Mouse (Mus musculus): ENCODE data around the gene Hist1h2af. TPM values are rescaled to one million over a fixed set of nuclear protein-coding genes. Genes with fewer than 3 reads are reported as not detected.

Gene Hist1h2af
- total RNA-seq, 1 experiment from 2014 or later = 3.5 TPM

GRCm38 (mm10) chr13:23506819-23507515 is 26.7 kb upstream of the Hist1h2af start:
- no peak for ATAC-seq (ENCODE audit: extremely low read depth, insufficient number of reproducible peaks, low FRiP score, poor library complexity, severe bottlenecking)

- no peak for ATAC-seq (ENCODE audit: extremely low read depth, insufficient number of reproducible peaks, low FRiP score, poor library complexity, severe bottlenecking)
Measured at GRCm38 (mm10) chr13:23510127-23510526, 23.6 kb upstream of the Hist1h2af start.

- ATAC-seq (ENCODE audit: extremely low read depth, insufficient number of reproducible peaks, low FRiP score, poor library complexity, severe bottlenecking) = no peak
Measured at GRCm38 (mm10) chr13:23513517-23513916, 20.2 kb upstream of the Hist1h2af start.

- no peak for ATAC-seq (ENCODE audit: extremely low read depth, insufficient number of reproducible peaks, low FRiP score, poor library complexity, severe bottlenecking)
Measured at GRCm38 (mm10) chr13:23515281-23515680, 18.4 kb upstream of the Hist1h2af start.

GRCm38 (mm10) chr13:23515826-23516620 is 17.7 kb upstream of the Hist1h2af start:
- ATAC-seq (ENCODE audit: extremely low read depth, insufficient number of reproducible peaks, low FRiP score, poor library complexity, severe bottlenecking) = no peak

- peak; percentile 17; the same call in 1 of the 2 replicates for ATAC-seq (ENCODE audit: extremely low read depth, insufficient number of reproducible peaks, low FRiP score, poor library complexity, severe bottlenecking)
Measured at GRCm38 (mm10) chr13:23516822-23517602, 16.7 kb upstream of the Hist1h2af start.

GRCm38 (mm10) chr13:23517603-23518294 is 16.0 kb upstream of the Hist1h2af start:
- ATAC-seq (ENCODE audit: extremely low read depth, insufficient number of reproducible peaks, low FRiP score, poor library complexity, severe bottlenecking) = peak; percentile 23; the same call in 1 of the 2 replicates

- ATAC-seq (ENCODE audit: extremely low read depth, insufficient number of reproducible peaks, low FRiP score, poor library complexity, severe bottlenecking) = no peak
Measured at GRCm38 (mm10) chr13:23518295-23518603, 15.5 kb upstream of the Hist1h2af start.

GRCm38 (mm10) chr13:23518885-23519284 is 14.8 kb upstream of the Hist1h2af start:
- ATAC-seq (ENCODE audit: extremely low read depth, insufficient number of reproducible peaks, low FRiP score, poor library complexity, severe bottlenecking) = peak; percentile 36; the same call in 1 of the 2 replicates

GRCm38 (mm10) chr13:23519416-23519815 is 14.3 kb upstream of the Hist1h2af start:
- ATAC-seq (ENCODE audit: extremely low read depth, insufficient number of reproducible peaks, low FRiP score, poor library complexity, severe bottlenecking) = peak; percentile 32; the same call in 1 of the 2 replicates

- ATAC-seq (ENCODE audit: extremely low read depth, insufficient number of reproducible peaks, low FRiP score, poor library complexity, severe bottlenecking) = peak; percentile 25; the same call in 1 of the 2 replicates
Measured at GRCm38 (mm10) chr13:23521703-23522102, 12.0 kb upstream of the Hist1h2af start.

- ATAC-seq (ENCODE audit: extremely low read depth, insufficient number of reproducible peaks, low FRiP score, poor library complexity, severe bottlenecking) = no peak
Measured at GRCm38 (mm10) chr13:23523976-23524375, 9.7 kb upstream of the Hist1h2af start.

GRCm38 (mm10) chr13:23524654-23525053 is 9.1 kb upstream of the Hist1h2af start:
- ATAC-seq (ENCODE audit: extremely low read depth, insufficient number of reproducible peaks, low FRiP score, poor library complexity, severe bottlenecking) = peak; percentile 66; the same call in 1 of the 2 replicates

GRCm38 (mm10) chr13:23525901-23526300 is 7.8 kb upstream of the Hist1h2af start:
- ATAC-seq (ENCODE audit: extremely low read depth, insufficient number of reproducible peaks, low FRiP score, poor library complexity, severe bottlenecking) = no peak

GRCm38 (mm10) chr13:23526312-23526711 is 7.4 kb upstream of the Hist1h2af start:
- ATAC-seq (ENCODE audit: extremely low read depth, insufficient number of reproducible peaks, low FRiP score, poor library complexity, severe bottlenecking) = peak; percentile 34

GRCm38 (mm10) chr13:23529005-23529404 is 4.7 kb upstream of the Hist1h2af start:
- no peak for ATAC-seq (ENCODE audit: extremely low read depth, insufficient number of reproducible peaks, low FRiP score, poor library complexity, severe bottlenecking)

- no peak for ATAC-seq (ENCODE audit: extremely low read depth, insufficient number of reproducible peaks, low FRiP score, poor library complexity, severe bottlenecking)
Measured at GRCm38 (mm10) chr13:23529480-23530165, 4.1 kb upstream of the Hist1h2af start.

- no peak for ATAC-seq (ENCODE audit: extremely low read depth, insufficient number of reproducible peaks, low FRiP score, poor library complexity, severe bottlenecking)
Measured at GRCm38 (mm10) chr13:23530181-23530900, 3.4 kb upstream of the Hist1h2af start.

Measured in neutrophil, adult 5-6 weeks (primary cell).